Mouse (Mus musculus): ENCODE measurements around the gene Prkcg. TPM values are rescaled to one million over a fixed set of nuclear protein-coding genes. Genes with fewer than 3 reads are reported as not detected.
"Not testable (repeated sequence)": the region's sequence is repeated elsewhere in the genome, so short reads cannot be mapped to it uniquely, and the experiment has no call there.

Prkcg gene
- polyA plus RNA-seq, 1 experiment from 2014 or later = not detected

DNA sequence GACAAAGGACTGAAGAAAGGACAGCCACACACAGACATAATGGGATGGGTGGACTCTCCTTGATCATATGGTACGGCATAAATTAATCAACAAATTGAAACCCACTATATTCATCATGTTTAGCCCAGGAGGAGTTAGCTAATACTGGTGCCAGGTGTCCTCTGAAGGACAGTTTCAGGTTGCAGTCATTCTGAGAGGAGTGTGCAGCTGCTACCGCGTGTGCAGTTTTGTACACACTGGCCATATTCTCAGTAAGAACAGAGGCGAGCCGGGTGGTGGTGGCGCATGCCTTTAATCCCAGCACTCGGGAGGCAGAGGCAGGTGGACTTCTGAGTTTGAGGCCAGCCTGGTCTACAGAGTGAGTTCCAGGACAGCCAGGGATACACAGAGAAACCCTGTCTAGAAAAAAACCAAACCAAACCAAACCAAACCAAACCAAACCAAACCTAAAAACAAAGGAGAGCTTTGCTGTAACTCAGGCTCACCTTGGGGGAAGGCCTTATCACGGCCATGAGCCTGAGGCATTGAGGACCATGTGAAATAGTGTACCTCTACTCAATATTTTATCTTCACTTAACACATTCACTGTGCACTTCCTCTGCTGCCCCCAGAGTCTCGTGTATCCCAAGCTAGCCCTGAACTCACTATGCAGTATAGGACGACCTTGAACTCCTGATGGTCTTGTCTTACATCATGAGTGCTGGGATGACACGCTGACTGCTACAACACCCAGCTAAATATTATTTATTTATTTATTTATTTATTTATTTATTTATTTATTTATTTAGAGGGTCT, 5.7 kb upstream of the Prkcg start:
- no peak overlapping the region for H3K4me2 ChIP-seq
- no peaks in the 10 kb centered on the region for H3K36me3 ChIP-seq (ENCODE audit: control insufficient read depth, insufficient read depth, low read length)
- no peak overlapping the region for H3K4me3 ChIP-seq (ENCODE audit: low read depth, low read length)
- WGBS = 72% methylated on average over 11 of the region's 11 CpGs
- ATAC-seq (replicated peaks; ENCODE audit: low FRiP score) (peak; percentile 75), DNase-seq (ENCODE audit: low spot score) (no peak)
- no peak overlapping the region for H3K9ac ChIP-seq (ENCODE audit: low read depth, low read length)
- H3K4me1 ChIP-seq (replicated peaks; ENCODE audit: control insufficient read depth, insufficient read depth, low read length) = 0 out of 2 replicates have a peak, but pooled peaks cover 2% of the 10 kb centered on the region
- no peaks in the 10 kb centered on the region for H3K9me3 ChIP-seq (ENCODE audit: control insufficient read depth, low read length)
- H3K27ac ChIP-seq (ENCODE audit: low read depth, low read length) = no peak overlapping the region
- no peaks in the 10 kb centered on the region for H3K27me3 ChIP-seq (replicated peaks; ENCODE audit: control insufficient read depth, insufficient read depth, low read length)

GRCm38 (mm10) chr7:3284604-3285003, 4.4 kb upstream of the Prkcg start:
- Histone ChIP-seq H3K9me3 (ENCODE audit: control insufficient read depth, low read length) (no peaks in the 10 kb centered on the region), H3K4me2 (no peak overlapping the region), H3K36me3 (ENCODE audit: control insufficient read depth, insufficient read depth, low read length) (no peaks in the 10 kb centered on the region), H3K27me3 (replicated peaks; ENCODE audit: control insufficient read depth, insufficient read depth, low read length) (no peaks in the 10 kb centered on the region), H3K4me3 (ENCODE audit: low read depth, low read length) (no peak overlapping the region), H3K4me1 (replicated peaks; ENCODE audit: control insufficient read depth, insufficient read depth, low read length) (0 out of 2 replicates have a peak, but pooled peaks cover 2% of the 10 kb centered on the region), H3K9ac (ENCODE audit: low read depth, low read length) (no peak overlapping the region), H3K27ac (ENCODE audit: low read depth, low read length) (no peak overlapping the region)
- WGBS = 84% methylated on average over 10 of the region's 10 CpGs
- no peak for DNase-seq (ENCODE audit: low spot score)
- no peak for ATAC-seq (replicated peaks; ENCODE audit: low FRiP score)

- ATAC-seq (replicated peaks; ENCODE audit: low FRiP score) (no peak), DNase-seq (ENCODE audit: low spot score) (no peak)
- Histone ChIP-seq H3K36me3 (ENCODE audit: control insufficient read depth, insufficient read depth, low read length) (no peaks in the 10 kb centered on the region), H3K4me3 (ENCODE audit: low read depth, low read length) (no peak overlapping the region), H3K9ac (ENCODE audit: low read depth, low read length) (no peak overlapping the region), H3K27ac (ENCODE audit: low read depth, low read length) (no peak overlapping the region), H3K4me1 (replicated peaks; ENCODE audit: control insufficient read depth, insufficient read depth, low read length) (peaks cover 2% of the 10 kb centered on the region; the same call in 1 of the 2 replicates), H3K27me3 (replicated peaks; ENCODE audit: control insufficient read depth, insufficient read depth, low read length) (no peaks in the 10 kb centered on the region), H3K4me2 (no peak overlapping the region), H3K9me3 (ENCODE audit: control insufficient read depth, low read length) (no peaks in the 10 kb centered on the region)
- WGBS = 76% methylated on average over 5 of the region's 5 CpGs
These were observed 2.9 kb upstream of the Prkcg start for GRCm38 (mm10) chr7:3286036-3286435.

- Histone ChIP-seq H3K4me3 (ENCODE audit: low read depth, low read length) (no peak overlapping the region), H3K9me3 (ENCODE audit: control insufficient read depth, low read length) (no peaks in the 10 kb centered on the region), H3K4me1 (replicated peaks; ENCODE audit: control insufficient read depth, insufficient read depth, low read length) (peaks cover 9% of the 10 kb centered on the region), H3K36me3 (ENCODE audit: control insufficient read depth, insufficient read depth, low read length) (no peaks in the 10 kb centered on the region), H3K27me3 (replicated peaks; ENCODE audit: control insufficient read depth, insufficient read depth, low read length) (no peaks in the 10 kb centered on the region), H3K27ac (ENCODE audit: low read depth, low read length) (no peak overlapping the region), H3K4me2 (no peak overlapping the region), H3K9ac (ENCODE audit: low read depth, low read length) (no peak overlapping the region)
- DNase-seq (ENCODE audit: low spot score) = no peak
- ATAC-seq (replicated peaks; ENCODE audit: low FRiP score) = no peak
- 80% methylated on average over 7 of the region's 7 CpGs for WGBS
These were observed 1.8 kb upstream of the Prkcg start for GRCm38 (mm10) chr7:3287186-3287585.

GRCm38 (mm10) chr7:3290257-3291033, 1.5 kb downstream of the Prkcg start:
- Histone ChIP-seq H3K4me1 (replicated peaks; ENCODE audit: control insufficient read depth, insufficient read depth, low read length) (peaks cover 13% of the 10 kb centered on the region), H3K27ac (ENCODE audit: low read depth, low read length) (peak overlapping the region; percentile 66; the same call in 1 of the 2 replicates), H3K27me3 (replicated peaks; ENCODE audit: control insufficient read depth, insufficient read depth, low read length) (no peaks in the 10 kb centered on the region), H3K4me2 (peak overlapping the region; percentile 66), H3K4me3 (ENCODE audit: low read depth, low read length) (peak overlapping the region; percentile 50), H3K36me3 (ENCODE audit: control insufficient read depth, insufficient read depth, low read length) (no peaks in the 10 kb centered on the region), H3K9me3 (ENCODE audit: control insufficient read depth, low read length) (no peaks in the 10 kb centered on the region), H3K9ac (ENCODE audit: low read depth, low read length) (peak overlapping the region; percentile 46; the same call in 1 of the 2 replicates)
- DNase-seq (ENCODE audit: low spot score) (peak; percentile 92), ATAC-seq (replicated peaks; ENCODE audit: low FRiP score) (peak; percentile 89)
- WGBS = 1% methylated on average over 18 of the region's 18 CpGs

DNA sequence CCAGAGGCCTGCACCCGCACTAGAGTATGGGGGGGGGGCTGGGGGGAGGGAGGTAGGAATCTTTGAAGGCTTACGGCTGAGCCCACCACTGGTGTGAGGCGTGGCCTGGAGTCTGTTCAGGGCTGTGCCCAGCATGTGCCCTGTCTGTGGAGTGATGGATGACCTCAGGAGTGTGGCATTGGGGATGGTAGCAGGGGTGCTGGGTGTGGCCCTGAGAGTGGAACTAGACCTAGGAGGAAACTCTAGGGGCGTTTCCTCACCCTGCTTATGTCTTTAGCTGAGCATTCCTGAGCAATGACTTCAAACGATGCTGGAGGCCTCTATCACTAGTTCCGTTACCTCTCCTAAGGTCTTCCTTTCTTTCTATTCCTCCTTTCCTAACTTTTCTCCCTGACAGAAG, 2.2 kb downstream of the Prkcg start:
- Histone ChIP-seq H3K9me3 (ENCODE audit: control insufficient read depth, low read length) (no peaks in the 10 kb centered on the region), H3K27me3 (replicated peaks; ENCODE audit: control insufficient read depth, insufficient read depth, low read length) (no peaks in the 10 kb centered on the region), H3K36me3 (ENCODE audit: control insufficient read depth, insufficient read depth, low read length) (no peaks in the 10 kb centered on the region), H3K4me2 (peak overlapping the region; percentile 66), H3K9ac (ENCODE audit: low read depth, low read length) (peak overlapping the region; percentile 46; the same call in 1 of the 2 replicates), H3K4me1 (replicated peaks; ENCODE audit: control insufficient read depth, insufficient read depth, low read length) (peaks cover 15% of the 10 kb centered on the region), H3K4me3 (ENCODE audit: low read depth, low read length) (peak overlapping the region; percentile 50), H3K27ac (ENCODE audit: low read depth, low read length) (no peak overlapping the region)
- DNase-seq (ENCODE audit: low spot score) (no peak), ATAC-seq (replicated peaks; ENCODE audit: low FRiP score) (no peak)
- 50% methylated on average over 6 of the region's 6 CpGs for WGBS

DNA sequence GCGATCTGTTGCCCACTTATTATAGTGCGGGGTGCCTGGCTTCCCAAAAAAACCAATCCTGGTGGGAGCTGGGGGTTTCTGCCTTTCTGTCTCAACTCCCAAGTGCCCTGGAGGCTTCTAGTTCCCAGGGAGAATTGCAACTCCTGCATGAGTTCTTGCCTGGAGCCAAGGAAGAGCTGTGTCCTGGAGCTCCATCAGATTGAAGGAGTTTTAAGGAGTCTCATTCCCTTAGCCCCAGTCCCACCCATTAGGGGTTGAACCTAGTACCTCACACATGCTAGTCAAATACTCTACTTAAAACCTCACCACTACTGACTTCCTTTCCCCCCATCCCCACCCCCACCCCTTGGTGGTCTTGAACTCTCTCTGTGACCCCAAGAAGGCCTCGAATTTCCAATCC, 2.8 kb downstream of the Prkcg start:
- Histone ChIP-seq H3K4me2 (peak overlapping the region; percentile 66), H3K27me3 (replicated peaks; ENCODE audit: control insufficient read depth, insufficient read depth, low read length) (no peaks in the 10 kb centered on the region), H3K36me3 (ENCODE audit: control insufficient read depth, insufficient read depth, low read length) (no peaks in the 10 kb centered on the region), H3K9ac (ENCODE audit: low read depth, low read length) (no peak overlapping the region), H3K27ac (ENCODE audit: low read depth, low read length) (peak overlapping the region; percentile 32; the same call in 1 of the 2 replicates), H3K9me3 (ENCODE audit: control insufficient read depth, low read length) (no peaks in the 10 kb centered on the region), H3K4me3 (ENCODE audit: low read depth, low read length) (peak overlapping the region; percentile 50; the same call in 1 of the 2 replicates), H3K4me1 (replicated peaks; ENCODE audit: control insufficient read depth, insufficient read depth, low read length) (peaks cover 15% of the 10 kb centered on the region)
- DNase-seq (ENCODE audit: low spot score) (no peak), ATAC-seq (replicated peaks; ENCODE audit: low FRiP score) (no peak)
- WGBS = 68% methylated on average over 3 of the region's 3 CpGs

- Histone ChIP-seq H3K27ac (ENCODE audit: low read depth, low read length) (peak overlapping the region; percentile 32), H3K4me2 (peak overlapping the region; percentile 66), H3K4me1 (replicated peaks; ENCODE audit: control insufficient read depth, insufficient read depth, low read length) (peaks cover 13% of the 10 kb centered on the region)
- not testable (repeated sequence) for H3K4me3 ChIP-seq (ENCODE audit: low read depth, low read length); H3K9ac ChIP-seq (ENCODE audit: low read depth, low read length); H3K27me3 ChIP-seq (replicated peaks; ENCODE audit: control insufficient read depth, insufficient read depth, low read length); ATAC-seq (replicated peaks; ENCODE audit: low FRiP score); H3K36me3 ChIP-seq (ENCODE audit: control insufficient read depth, insufficient read depth, low read length); DNase-seq (ENCODE audit: low spot score); H3K9me3 ChIP-seq (ENCODE audit: control insufficient read depth, low read length)
- WGBS = 61% methylated on average over 12 of the region's 12 CpGs
These were observed 3.3 kb downstream of the Prkcg start for GRCm38 (mm10) chr7:3292271-3292670.
